Mouse (Mus musculus): ENCODE results near the gene Ankle2. TPM values are rescaled to one million over a fixed set of nuclear protein-coding genes. Genes with fewer than 3 reads are reported as not detected.
A peak's percentile ranks its signal among the peaks of the same experiment; 100 is the strongest.

The Ankle2 gene
- polyA plus RNA-seq, 1 experiment: 10.0 TPM

- no peak for DNase-seq (ENCODE audit: low read depth in 1 of 2, low spot score in 2 of 2)
- Histone ChIP-seq H3K27me3 (ENCODE audit: control insufficient read depth, insufficient read depth, low read length) (no peaks in the 10 kb centered on the region), H3K4me3 (ENCODE audit: extremely low read depth, insufficient read depth, insufficient read length) (no peak overlapping the region), H3K4me1 (ENCODE audit: control insufficient read depth, insufficient read depth, insufficient read length) (no peaks in the 10 kb centered on the region), H3K36me3 (ENCODE audit: control insufficient read depth, insufficient read depth, low read length) (no peaks in the 10 kb centered on the region), H3K27ac (ENCODE audit: insufficient read depth, low read length) (no peak overlapping the region)
- WGBS: 91% methylated on average over 1 of the region's 1 CpGs
- no peak for TF ChIP-seq POLR2A (IDR thresholded peaks at IDR 0.05; ENCODE audit: low read depth, low read length)
- no peak for TF ChIP-seq CTCF (IDR thresholded peaks at IDR 0.05; ENCODE audit: extremely low read depth, insufficient read depth, insufficient read length, insufficient replicate concordance)
Measured at GRCm38 (mm10) chr5:110276910-110277309, 46.1 kb downstream of the Ankle2 start.

- DNase-seq (ENCODE audit: low read depth in 1 of 2, low spot score in 2 of 2): no peak
- 80% methylated on average over 2 of the region's 2 CpGs for WGBS
- TF ChIP-seq POLR2A (IDR thresholded peaks at IDR 0.05; ENCODE audit: low read depth, low read length) (no peak), CTCF (IDR thresholded peaks at IDR 0.05; ENCODE audit: extremely low read depth, insufficient read depth, insufficient read length, insufficient replicate concordance) (no peak)
- H3K4me1 ChIP-seq (ENCODE audit: control insufficient read depth, insufficient read depth, insufficient read length): peaks cover 2% of the 10 kb centered on the region; the same call in 1 of the 2 replicates
- no peaks in the 10 kb centered on the region for H3K36me3 ChIP-seq (ENCODE audit: control insufficient read depth, insufficient read depth, low read length)
- H3K27ac ChIP-seq (ENCODE audit: insufficient read depth, low read length): no peak overlapping the region
- no peaks in the 10 kb centered on the region; the same call in 1 of the 2 replicates for H3K27me3 ChIP-seq (ENCODE audit: control insufficient read depth, insufficient read depth, low read length)
- H3K4me3 ChIP-seq (ENCODE audit: extremely low read depth, insufficient read depth, insufficient read length): no peak overlapping the region
Measured at GRCm38 (mm10) chr5:110281984-110282383, 51.2 kb downstream of the Ankle2 start.

- WGBS: under 1% methylated on average over 4 of the region's 4 CpGs
- peak; percentile 60 to 73 for DNase-seq (ENCODE audit: low read depth in 1 of 2, low spot score in 2 of 2)
- TF ChIP-seq CTCF (IDR thresholded peaks at IDR 0.05; ENCODE audit: extremely low read depth, insufficient read depth, insufficient read length, insufficient replicate concordance): peak; percentile 26; the same call in 1 of the 2 replicates
- no peak for TF ChIP-seq POLR2A (IDR thresholded peaks at IDR 0.05; ENCODE audit: low read depth, low read length)
Measured at GRCm38 (mm10) chr5:110284536-110284935, 53.7 kb downstream of the Ankle2 start.

GRCm38 (mm10) chr5:110285156-110285555 lies 54.4 kb downstream of the Ankle2 start:
- H3K36me3 ChIP-seq (ENCODE audit: control insufficient read depth, insufficient read depth, low read length): no peaks in the 10 kb centered on the region
- H3K4me3 ChIP-seq (ENCODE audit: extremely low read depth, insufficient read depth, insufficient read length): peak overlapping the region; percentile 87
- no peak for TF ChIP-seq POLR2A (IDR thresholded peaks at IDR 0.05; ENCODE audit: low read depth, low read length)
- no peak for TF ChIP-seq CTCF (IDR thresholded peaks at IDR 0.05; ENCODE audit: extremely low read depth, insufficient read depth, insufficient read length, insufficient replicate concordance)
- 1% methylated on average over 15 of the region's 15 CpGs for WGBS
- no peak overlapping the region for H3K27ac ChIP-seq (ENCODE audit: insufficient read depth, low read length)
- H3K27me3 ChIP-seq (ENCODE audit: control insufficient read depth, insufficient read depth, low read length): no peaks in the 10 kb centered on the region; the same call in 1 of the 2 replicates
- no peak for DNase-seq (ENCODE audit: low read depth in 1 of 2, low spot score in 2 of 2)
- H3K4me1 ChIP-seq (ENCODE audit: control insufficient read depth, insufficient read depth, insufficient read length): peaks cover 2% of the 10 kb centered on the region; the same call in 1 of the 2 replicates

More at GRCm38 (mm10) chr5:110284536-110284935, 53.7 kb downstream of the Ankle2 start:
- Histone ChIP-seq H3K27me3 (ENCODE audit: control insufficient read depth, insufficient read depth, low read length) (no peaks in the 10 kb centered on the region; the same call in 1 of the 2 replicates), H3K4me1 (ENCODE audit: control insufficient read depth, insufficient read depth, insufficient read length) (peaks cover 2% of the 10 kb centered on the region; the same call in 1 of the 2 replicates), H3K27ac (ENCODE audit: insufficient read depth, low read length) (no peak overlapping the region), H3K36me3 (ENCODE audit: control insufficient read depth, insufficient read depth, low read length) (no peaks in the 10 kb centered on the region), H3K4me3 (ENCODE audit: extremely low read depth, insufficient read depth, insufficient read length) (no peak overlapping the region; the same call in 1 of the 2 replicates)

GRCm38 (mm10) chr5:110285770-110286445 lies 55.1 kb downstream of the Ankle2 start, which contains the start of the genes Pxmp2 and Pole:
Gene Pxmp2 (minus strand): TSS chr5:110286186.
Gene Pole (plus strand): TSS chr5:110286306.
- H3K27me3 ChIP-seq (ENCODE audit: control insufficient read depth, insufficient read depth, low read length): no peaks in the 10 kb centered on the region; the same call in 1 of the 2 replicates
- H3K27ac ChIP-seq (ENCODE audit: insufficient read depth, low read length): no peak within 1 kb of the TSS; the same call in 1 of the 2 replicates
- under 1% methylated on average over 58 of the region's 64 CpGs for WGBS
- no peaks in the 10 kb centered on the region for H3K36me3 ChIP-seq (ENCODE audit: control insufficient read depth, insufficient read depth, low read length)
- H3K4me1 ChIP-seq (ENCODE audit: control insufficient read depth, insufficient read depth, insufficient read length): peaks cover 2% of the 10 kb centered on the region; the same call in 1 of the 2 replicates
- DNase-seq (ENCODE audit: low read depth in 1 of 2, low spot score in 2 of 2): peak; percentile 67 to 84
- peak within 1 kb of the TSS; percentile 91 for H3K4me3 ChIP-seq (ENCODE audit: extremely low read depth, insufficient read depth, insufficient read length)
- no peak for TF ChIP-seq POLR2A (IDR thresholded peaks at IDR 0.05; ENCODE audit: low read depth, low read length)
- TF ChIP-seq CTCF (IDR thresholded peaks at IDR 0.05; ENCODE audit: extremely low read depth, insufficient read depth, insufficient read length, insufficient replicate concordance): no peak

- H3K27me3 ChIP-seq (ENCODE audit: control insufficient read depth, insufficient read depth, low read length): no peaks in the 10 kb centered on the region; the same call in 1 of the 2 replicates
- H3K4me3 ChIP-seq (ENCODE audit: extremely low read depth, insufficient read depth, insufficient read length): peak overlapping the region; percentile 91
- DNase-seq (ENCODE audit: low read depth in 1 of 2, low spot score in 2 of 2): no peak
- no peak for TF ChIP-seq POLR2A (IDR thresholded peaks at IDR 0.05; ENCODE audit: low read depth, low read length)
- no peak for TF ChIP-seq CTCF (IDR thresholded peaks at IDR 0.05; ENCODE audit: extremely low read depth, insufficient read depth, insufficient read length, insufficient replicate concordance)
- H3K36me3 ChIP-seq (ENCODE audit: control insufficient read depth, insufficient read depth, low read length): no peaks in the 10 kb centered on the region
- 1% methylated on average over 31 of the region's 31 CpGs for WGBS
- H3K4me1 ChIP-seq (ENCODE audit: control insufficient read depth, insufficient read depth, insufficient read length): peaks cover 2% of the 10 kb centered on the region; the same call in 1 of the 2 replicates
- H3K27ac ChIP-seq (ENCODE audit: insufficient read depth, low read length): no peak overlapping the region; the same call in 1 of the 2 replicates
Measured at GRCm38 (mm10) chr5:110286446-110287083, 55.8 kb downstream of the Ankle2 start.
